Mouse (Mus musculus): ENCODE measurements around the gene Tmem26. TPM values are rescaled to one million over a fixed set of nuclear protein-coding genes. Genes with fewer than 3 reads are reported as not detected.
A peak's percentile ranks its signal among the peaks of the same experiment; 100 is the strongest.

Tmem26 gene
- polyA plus RNA-seq, 1 experiment from 2014 or later = 7.6 TPM

GRCm38 (mm10) chr10:68704268-68704667, 19.2 kb upstream of the Tmem26 start:
- no peak for TF ChIP-seq CTCF (IDR thresholded peaks at IDR 0.05; ENCODE audit: low read depth)
- Histone ChIP-seq H3K9me3 (ENCODE audit: low read depth, low read length) (no peaks in the 10 kb centered on the region), H3K9ac (no peak overlapping the region), H3K4me1 (ENCODE audit: insufficient read depth) (no peaks in the 10 kb centered on the region), H3K27ac (ENCODE audit: low read depth) (no peak overlapping the region), H3K4me2 (no peak overlapping the region), H3K27me3 (ENCODE audit: insufficient read depth, low read length) (no peaks in the 10 kb centered on the region), H3K4me3 (ENCODE audit: low read depth, low read length) (no peak overlapping the region), H3K36me3 (ENCODE audit: insufficient read depth) (no peaks in the 10 kb centered on the region)
- ATAC-seq (ENCODE audit: insufficient read depth) = no peak
- WGBS = 57% methylated on average over 2 of the region's 2 CpGs
- DNase-seq = peak; percentile 25

GRCm38 (mm10) chr10:68705471-68706036, 17.9 kb upstream of the Tmem26 start:
- ATAC-seq (ENCODE audit: insufficient read depth) = no peak
- TF ChIP-seq CTCF (IDR thresholded peaks at IDR 0.05; ENCODE audit: low read depth) = no peak
- Histone ChIP-seq H3K36me3 (ENCODE audit: insufficient read depth) (no peaks in the 10 kb centered on the region), H3K9ac (no peak overlapping the region), H3K4me1 (ENCODE audit: insufficient read depth) (no peaks in the 10 kb centered on the region), H3K9me3 (ENCODE audit: low read depth, low read length) (no peaks in the 10 kb centered on the region), H3K27me3 (ENCODE audit: insufficient read depth, low read length) (no peaks in the 10 kb centered on the region), H3K4me3 (ENCODE audit: low read depth, low read length) (no peak overlapping the region), H3K27ac (ENCODE audit: low read depth) (no peak overlapping the region), H3K4me2 (no peak overlapping the region)
- WGBS = 71% methylated on average over 4 of the region's 4 CpGs
- no peak for DNase-seq

- Histone ChIP-seq H3K27ac (ENCODE audit: low read depth) (no peak overlapping the region), H3K4me1 (ENCODE audit: insufficient read depth) (no peaks in the 10 kb centered on the region), H3K36me3 (ENCODE audit: insufficient read depth) (no peaks in the 10 kb centered on the region), H3K4me2 (no peak overlapping the region), H3K9me3 (ENCODE audit: low read depth, low read length) (no peaks in the 10 kb centered on the region), H3K4me3 (ENCODE audit: low read depth, low read length) (no peak overlapping the region), H3K9ac (no peak overlapping the region), H3K27me3 (ENCODE audit: insufficient read depth, low read length) (no peaks in the 10 kb centered on the region)
- ATAC-seq (ENCODE audit: insufficient read depth) (no peak), DNase-seq (peak; percentile 68)
- 69% methylated on average over 3 of the region's 3 CpGs for WGBS
- no peak for TF ChIP-seq CTCF (IDR thresholded peaks at IDR 0.05; ENCODE audit: low read depth)
Measured at GRCm38 (mm10) chr10:68707014-68707852, 16.2 kb upstream of the Tmem26 start.

- no peak overlapping the region for H3K27ac ChIP-seq (ENCODE audit: low read depth)
- no peak overlapping the region for H3K4me3 ChIP-seq (ENCODE audit: low read depth, low read length)
- no peak for ATAC-seq (ENCODE audit: insufficient read depth)
- no peaks in the 10 kb centered on the region for H3K27me3 ChIP-seq (ENCODE audit: insufficient read depth, low read length)
- no peaks in the 10 kb centered on the region for H3K36me3 ChIP-seq (ENCODE audit: insufficient read depth)
- no peak for DNase-seq
- H3K4me2 ChIP-seq = no peak overlapping the region
- no peak for TF ChIP-seq CTCF (IDR thresholded peaks at IDR 0.05; ENCODE audit: low read depth)
- WGBS = 53% methylated on average over 2 of the region's 2 CpGs
- H3K9ac ChIP-seq = no peak overlapping the region
- H3K4me1 ChIP-seq (ENCODE audit: insufficient read depth) = no peaks in the 10 kb centered on the region
- H3K9me3 ChIP-seq (ENCODE audit: low read depth, low read length) = no peaks in the 10 kb centered on the region
Measured at GRCm38 (mm10) chr10:68712926-68713325, 10.5 kb upstream of the Tmem26 start.

GRCm38 (mm10) chr10:68714302-68714701, 9.1 kb upstream of the Tmem26 start:
- no peak for TF ChIP-seq CTCF (IDR thresholded peaks at IDR 0.05; ENCODE audit: low read depth)
- 85% methylated on average over 3 of the region's 3 CpGs for WGBS
- no peak overlapping the region for H3K27ac ChIP-seq (ENCODE audit: low read depth)
- DNase-seq (no peak), ATAC-seq (ENCODE audit: insufficient read depth) (no peak)
- no peak overlapping the region for H3K4me2 ChIP-seq
- H3K4me3 ChIP-seq (ENCODE audit: low read depth, low read length) = no peak overlapping the region
- H3K9ac ChIP-seq = no peak overlapping the region
- H3K27me3 ChIP-seq (ENCODE audit: insufficient read depth, low read length) = no peaks in the 10 kb centered on the region
- H3K9me3 ChIP-seq (ENCODE audit: low read depth, low read length) = no peaks in the 10 kb centered on the region
- no peaks in the 10 kb centered on the region for H3K36me3 ChIP-seq (ENCODE audit: insufficient read depth)
- H3K4me1 ChIP-seq (ENCODE audit: insufficient read depth) = no peaks in the 10 kb centered on the region

- Histone ChIP-seq H3K9ac (no peak overlapping the region), H3K36me3 (ENCODE audit: insufficient read depth) (no peaks in the 10 kb centered on the region), H3K27ac (ENCODE audit: low read depth) (no peak overlapping the region), H3K4me3 (ENCODE audit: low read depth, low read length) (no peak overlapping the region), H3K4me1 (ENCODE audit: insufficient read depth) (no peaks in the 10 kb centered on the region), H3K27me3 (ENCODE audit: insufficient read depth, low read length) (no peaks in the 10 kb centered on the region), H3K9me3 (ENCODE audit: low read depth, low read length) (no peaks in the 10 kb centered on the region), H3K4me2 (no peak overlapping the region)
- ATAC-seq (ENCODE audit: insufficient read depth) (no peak), DNase-seq (no peak)
- WGBS = 88% methylated on average over 3 of the region's 3 CpGs
- no peak for TF ChIP-seq CTCF (IDR thresholded peaks at IDR 0.05; ENCODE audit: low read depth)
Measured at GRCm38 (mm10) chr10:68715396-68715795, 8.1 kb upstream of the Tmem26 start.

GRCm38 (mm10) chr10:68718375-68718774, 5.1 kb upstream of the Tmem26 start:
- DNase-seq = no peak
- no peaks in the 10 kb centered on the region for H3K27me3 ChIP-seq (ENCODE audit: insufficient read depth, low read length)
- ATAC-seq (ENCODE audit: insufficient read depth) = no peak
- no peak overlapping the region for H3K9ac ChIP-seq
- H3K36me3 ChIP-seq (ENCODE audit: insufficient read depth) = no peaks in the 10 kb centered on the region
- WGBS = 77% methylated on average over 3 of the region's 3 CpGs
- H3K27ac ChIP-seq (ENCODE audit: low read depth) = no peak overlapping the region
- H3K9me3 ChIP-seq (ENCODE audit: low read depth, low read length) = no peaks in the 10 kb centered on the region
- H3K4me1 ChIP-seq (ENCODE audit: insufficient read depth) = no peaks in the 10 kb centered on the region
- no peak overlapping the region for H3K4me3 ChIP-seq (ENCODE audit: low read depth, low read length)
- no peak for TF ChIP-seq CTCF (IDR thresholded peaks at IDR 0.05; ENCODE audit: low read depth)
- H3K4me2 ChIP-seq = no peak overlapping the region
